Mouse (Mus musculus) midbrain, embryonic 12.5 days (tissue): ENCODE data around the gene Rnf187. TPM values are rescaled to one million over a fixed set of nuclear protein-coding genes. Genes with fewer than 3 reads are reported as not detected.

Source experiments
- ATAC-seq: fragments of 200-750 bp; cut with Nextera tagmentation; 2 replicates; pipeline ENCODE4 v1.8.0; 2017; ENCODE audit warnings: low read depth, moderate TSS enrichment, moderate library complexity; ENCODE audit not compliant: low FRiP score
- H3K27ac ChIP-seq: fragments of 300-500 bp; sonication (generic); replicated peaks from 2 replicates; pipeline ENCODE4 v1.5.1; 2016; ENCODE audit warnings: mild to moderate bottlenecking
- H3K27me3 ChIP-seq: fragments of 300-500 bp; sonication (generic); 2 replicates; pipeline ENCODE4 v1.6.1; 2016; ENCODE audit warnings: mild to moderate bottlenecking
- H3K36me3 ChIP-seq: fragments of 300-500 bp; sonication (generic); 2 replicates; pipeline ENCODE4 v1.6.1; 2016
- H3K4me1 ChIP-seq: fragments of 300-500 bp; sonication (generic); 2 replicates; pipeline ENCODE4 v1.6.1; 2016
- H3K4me2 ChIP-seq: fragments of 300-500 bp; sonication (generic); replicated peaks from 2 replicates; pipeline ENCODE4 v1.6.1; 2016; ENCODE audit warnings: mild to moderate bottlenecking, moderate library complexity
- H3K4me3 ChIP-seq: fragments of 300-500 bp; sonication (generic); 2 replicates; pipeline ENCODE4 v1.5.1; 2016; ENCODE audit warnings: mild to moderate bottlenecking
- H3K9ac ChIP-seq: fragments of 300-500 bp; sonication (generic); replicated peaks from 2 replicates; pipeline ENCODE4 v1.6.1; 2016; ENCODE audit warnings: mild to moderate bottlenecking, moderate library complexity
- H3K9me3 ChIP-seq: fragments of 300-500 bp; sonication (generic); 2 replicates; pipeline ENCODE4 v1.6.1; 2016; ENCODE audit warnings: mild to moderate bottlenecking
- WGBS: fragments of 180-500 bp; shearing (Covaris S2); methylation state at CpG from one replicate; pipeline ENCODE4 v1.1.7; 2016; 5-methylcytosine and 5-hydroxymethylcytosine counted together
- polyA plus RNA-seq: library from polyadenylated mRNA; unstranded; fragments of >200 nt; fragmentation: Nextera tagmentation; extraction: Ambion mirVana; gene quantifications from 2 replicates; pipeline ENCODE4 v1.2.1, GENCODE M21; 2016

Gene Rnf187
- polyA plus RNA-seq, 1 experiment from 2014 or later, result 437 TPM

- Histone ChIP-seq H3K36me3 (peaks cover 53% of the 10 kb centered on the region), H3K4me3 (no peak overlapping the region), H3K27ac (no peak overlapping the region), H3K4me2 (no peak overlapping the region), H3K9ac (no peak overlapping the region), H3K9me3 (no peaks in the 10 kb centered on the region), H3K4me1 (peaks cover 7% of the 10 kb centered on the region), H3K27me3 (no peaks in the 10 kb centered on the region)
- ATAC-seq, result no peak
- 91% methylated on average over 4 of the region's 4 CpGs for WGBS
These were observed 7.1 kb downstream of the Rnf187 start for GRCm38 (mm10) chr11:58931576-58931975.

- Histone ChIP-seq H3K4me2 (no peak overlapping the region), H3K9me3 (no peaks in the 10 kb centered on the region), H3K36me3 (peaks cover 41% of the 10 kb centered on the region), H3K4me1 (0 out of 2 replicates have a peak, but pooled peaks cover 2% of the 10 kb centered on the region), H3K4me3 (no peak overlapping the region), H3K9ac (no peak overlapping the region), H3K27ac (no peak overlapping the region), H3K27me3 (no peaks in the 10 kb centered on the region)
- ATAC-seq, result no peak
- 92% methylated on average over 3 of the region's 3 CpGs for WGBS
These were observed 8.5 kb downstream of the Rnf187 start for GRCm38 (mm10) chr11:58930254-58930653.

GRCm38 (mm10) chr11:58929641-58930040, 9.1 kb downstream of the Rnf187 start:
- Histone ChIP-seq H3K36me3 (peaks cover 37% of the 10 kb centered on the region), H3K4me2 (no peak overlapping the region), H3K4me3 (no peak overlapping the region), H3K9ac (no peak overlapping the region), H3K4me1 (0 out of 2 replicates have a peak, but pooled peaks cover 2% of the 10 kb centered on the region), H3K9me3 (no peaks in the 10 kb centered on the region), H3K27ac (no peak overlapping the region), H3K27me3 (no peaks in the 10 kb centered on the region)
- ATAC-seq, result no peak
- 70% methylated on average over 3 of the region's 3 CpGs for WGBS

- 76% methylated on average over 4 of the region's 4 CpGs for WGBS
- Histone ChIP-seq H3K4me2 (no peak overlapping the region), H3K9me3 (no peaks in the 10 kb centered on the region), H3K9ac (no peak overlapping the region), H3K27me3 (no peaks in the 10 kb centered on the region), H3K4me3 (no peak overlapping the region), H3K27ac (no peak overlapping the region), H3K36me3 (peaks cover 31% of the 10 kb centered on the region), H3K4me1 (0 out of 2 replicates have a peak, but pooled peaks cover 2% of the 10 kb centered on the region)
- ATAC-seq, result no peak
These were observed 9.7 kb downstream of the Rnf187 start for GRCm38 (mm10) chr11:58929055-58929454.

- Histone ChIP-seq H3K9ac (no peak overlapping the region), H3K4me1 (0 out of 2 replicates have a peak, but pooled peaks cover 2% of the 10 kb centered on the region), H3K27me3 (no peaks in the 10 kb centered on the region), H3K9me3 (no peaks in the 10 kb centered on the region), H3K27ac (peak overlapping the region; percentile 60; the same call in 1 of the 2 replicates), H3K4me2 (peak overlapping the region; percentile 21; the same call in 1 of the 2 replicates), H3K36me3 (peaks cover 21% of the 10 kb centered on the region), H3K4me3 (no peak overlapping the region)
- WGBS, result 35% methylated on average over 20 of the region's 20 CpGs
- ATAC-seq, result peak; percentile 68; the same call in 1 of the 2 replicates
These were observed 10.7 kb downstream of the Rnf187 start for GRCm38 (mm10) chr11:58927790-58928651.

- 79% methylated on average over 2 of the region's 2 CpGs for WGBS
- H3K4me2 ChIP-seq, result no peak overlapping the region
- ATAC-seq, result no peak
- no peak overlapping the region for H3K27ac ChIP-seq
- 0 out of 2 replicates have a peak, but pooled peaks cover 2% of the 10 kb centered on the region for H3K4me1 ChIP-seq
- no peaks in the 10 kb centered on the region for H3K9me3 ChIP-seq
- peaks cover 11% of the 10 kb centered on the region for H3K36me3 ChIP-seq
- H3K4me3 ChIP-seq, result no peak overlapping the region
- H3K27me3 ChIP-seq, result no peaks in the 10 kb centered on the region
- H3K9ac ChIP-seq, result no peak overlapping the region
These were observed 11.7 kb downstream of the Rnf187 start for GRCm38 (mm10) chr11:58927053-58927452.

GRCm38 (mm10) chr11:58926651-58927050, 12.1 kb downstream of the Rnf187 start:
- H3K27ac ChIP-seq, result no peak overlapping the region
- no peak overlapping the region for H3K4me2 ChIP-seq
- no peak overlapping the region for H3K4me3 ChIP-seq
- ATAC-seq, result no peak
- no peaks in the 10 kb centered on the region for H3K27me3 ChIP-seq
- H3K4me1 ChIP-seq, result 0 out of 2 replicates have a peak, but pooled peaks cover 2% of the 10 kb centered on the region
- H3K9me3 ChIP-seq, result no peaks in the 10 kb centered on the region
- no peak overlapping the region for H3K9ac ChIP-seq
- peaks cover 7% of the 10 kb centered on the region for H3K36me3 ChIP-seq
- 65% methylated on average over 2 of the region's 3 CpGs for WGBS

GRCm38 (mm10) chr11:58922420-58922819, 16.3 kb downstream of the Rnf187 start:
- no peaks in the 10 kb centered on the region; the same call in 1 of the 2 replicates for H3K27me3 ChIP-seq
- no peak overlapping the region for H3K9ac ChIP-seq
- H3K27ac ChIP-seq, result no peak overlapping the region
- WGBS, result 82% methylated on average over 9 of the region's 9 CpGs
- no peaks in the 10 kb centered on the region for H3K9me3 ChIP-seq
- ATAC-seq, result no peak
- H3K4me1 ChIP-seq, result no peaks in the 10 kb centered on the region
- no peak overlapping the region for H3K4me3 ChIP-seq
- no peaks in the 10 kb centered on the region for H3K36me3 ChIP-seq
- no peak overlapping the region for H3K4me2 ChIP-seq

GRCm38 (mm10) chr11:58918759-58919158, 20.0 kb downstream of the Rnf187 start:
- no peak overlapping the region for H3K4me2 ChIP-seq
- no peaks in the 10 kb centered on the region for H3K36me3 ChIP-seq
- H3K9me3 ChIP-seq, result no peaks in the 10 kb centered on the region
- no peak overlapping the region for H3K9ac ChIP-seq
- 83% methylated on average over 5 of the region's 5 CpGs for WGBS
- no peaks in the 10 kb centered on the region; the same call in 1 of the 2 replicates for H3K27me3 ChIP-seq
- no peak overlapping the region for H3K27ac ChIP-seq
- no peak overlapping the region for H3K4me3 ChIP-seq
- ATAC-seq, result no peak
- H3K4me1 ChIP-seq, result 0 out of 2 replicates have a peak, but pooled peaks cover 4% of the 10 kb centered on the region

- Histone ChIP-seq H3K4me1 (0 out of 2 replicates have a peak, but pooled peaks cover 4% of the 10 kb centered on the region), H3K27ac (no peak within 1 kb of the TSS), H3K9ac (no peak within 1 kb of the TSS), H3K36me3 (no peaks in the 10 kb centered on the region), H3K9me3 (no peaks in the 10 kb centered on the region), H3K27me3 (no peaks in the 10 kb centered on the region; the same call in 1 of the 2 replicates), H3K4me3 (no peak within 1 kb of the TSS), H3K4me2 (no peak within 1 kb of the TSS)
- ATAC-seq, result no peak
- WGBS, result 91% methylated on average over 12 of the region's 12 CpGs
These were observed 20.9 kb downstream of the Rnf187 start, which contains the start of gene Btnl10 for GRCm38 (mm10) chr11:58917745-58918366. Gene Btnl10, plus strand, starts transcription at chr11:58917908.

- Histone ChIP-seq H3K9me3 (no peaks in the 10 kb centered on the region), H3K36me3 (no peaks in the 10 kb centered on the region), H3K9ac (no peak overlapping the region), H3K27ac (no peak overlapping the region), H3K4me2 (no peak overlapping the region), H3K4me3 (no peak overlapping the region), H3K4me1 (0 out of 2 replicates have a peak, but pooled peaks cover 4% of the 10 kb centered on the region), H3K27me3 (no peaks in the 10 kb centered on the region; the same call in 1 of the 2 replicates)
- 58% methylated on average over 14 of the region's 14 CpGs for WGBS
- ATAC-seq, result no peak
These were observed 21.6 kb downstream of the Rnf187 start for GRCm38 (mm10) chr11:58916879-58917744.
